Mouse (Mus musculus) c-Kit-positive CD71-positive TER-119-negative erythroid progenitor cells, embryonic 14.5 days (primary cell): Measurements from ENCODE around the gene Notch3.
"Not testable (repeated sequence)": the region's sequence is repeated elsewhere in the genome, so short reads cannot be mapped to it uniquely, and the experiment has no call there.

ENCODE experiments used
- DNase-seq: peaks from one replicate; pipeline ENCODE4 v3.0.0-alpha.2; 2013; ENCODE audit warnings: low read depth

Gene Notch3

DNA sequence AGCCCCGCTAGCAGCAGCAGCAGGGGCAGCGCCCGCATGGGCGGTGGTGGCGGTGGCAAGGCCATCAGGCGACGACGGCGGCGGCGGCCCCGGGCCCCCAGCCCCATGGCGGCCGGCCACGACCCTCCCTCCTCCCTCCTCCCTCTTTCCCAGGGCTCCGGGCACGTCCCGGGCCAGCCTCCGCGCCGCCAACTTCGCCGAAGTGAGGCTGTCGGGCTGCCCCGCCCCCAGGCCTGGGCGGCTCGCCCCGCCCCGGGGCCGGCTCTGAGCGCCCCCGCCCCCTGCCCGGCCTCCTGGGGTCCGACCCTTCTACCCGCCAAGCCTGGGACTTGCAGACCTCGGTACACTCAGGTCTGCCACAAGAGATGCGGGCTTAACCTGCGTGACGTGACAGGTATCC is at the start of gene Notch3:
TSS of gene Notch3 (minus strand) at position 166 of the 400 bp plus-strand sequence.
- DNase-seq: no peak

DNA sequence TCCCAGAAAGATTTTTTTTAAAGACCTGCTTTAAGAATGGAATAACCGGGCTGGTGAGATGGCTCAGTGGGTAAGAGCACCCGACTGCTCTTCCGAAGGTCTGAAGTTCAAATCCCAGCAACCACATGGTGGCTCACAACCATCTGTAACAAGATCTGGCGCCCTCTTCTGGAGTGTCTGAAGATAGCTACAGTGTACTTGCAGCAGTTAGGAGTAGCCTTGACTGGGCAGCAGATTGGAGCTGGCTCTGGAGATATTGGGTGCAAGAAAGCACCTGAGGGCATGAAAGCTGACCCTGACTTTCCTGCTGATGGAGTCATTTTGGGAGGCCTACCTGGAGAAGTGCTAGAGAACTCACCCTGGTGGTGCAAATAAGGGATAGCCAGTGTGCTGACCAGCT is 48.9 kb upstream of the Notch3 start:
- DNase-seq: not testable (repeated sequence)

DNA sequence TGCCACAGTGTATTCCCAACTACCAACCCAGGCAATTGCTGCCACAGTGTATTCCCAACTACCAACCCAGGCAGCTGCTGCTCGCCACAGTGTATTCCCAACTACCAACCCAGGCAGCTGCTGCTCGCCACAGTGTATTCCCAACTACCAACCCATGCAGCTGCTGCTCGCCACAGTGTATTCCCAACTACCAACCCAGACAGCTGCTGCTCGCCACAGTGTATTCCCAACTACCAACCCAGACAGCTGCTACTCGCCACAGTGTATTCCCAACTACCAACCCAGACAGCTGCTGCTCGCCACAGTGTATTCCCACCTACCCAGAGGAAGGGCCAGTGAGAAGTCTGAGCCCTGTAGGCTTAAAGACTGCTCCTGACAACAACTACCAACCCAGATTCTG is 44.9 kb upstream of the Notch3 start:
- not testable (repeated sequence) for DNase-seq

DNA sequence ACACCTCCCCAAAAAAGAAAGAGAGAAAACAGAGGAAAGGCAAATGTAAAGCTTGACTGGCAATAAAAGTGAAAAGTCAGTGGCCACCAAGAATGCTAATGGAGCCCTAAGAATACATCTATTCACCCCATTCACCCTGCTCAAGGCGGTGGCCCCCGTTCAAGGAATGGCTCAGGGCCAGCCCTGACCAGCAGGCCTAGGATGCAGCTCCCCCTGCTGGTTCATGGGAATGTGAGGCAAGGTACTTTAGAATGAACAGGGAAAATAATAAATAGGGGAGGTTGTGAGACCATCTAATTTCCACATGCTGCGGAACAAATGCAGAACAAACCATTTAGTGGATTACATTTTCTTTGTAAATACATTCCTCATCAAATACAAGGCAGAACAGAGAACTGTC is 43.1 kb upstream of the Notch3 start:
- peak; percentile 28 for DNase-seq

DNA sequence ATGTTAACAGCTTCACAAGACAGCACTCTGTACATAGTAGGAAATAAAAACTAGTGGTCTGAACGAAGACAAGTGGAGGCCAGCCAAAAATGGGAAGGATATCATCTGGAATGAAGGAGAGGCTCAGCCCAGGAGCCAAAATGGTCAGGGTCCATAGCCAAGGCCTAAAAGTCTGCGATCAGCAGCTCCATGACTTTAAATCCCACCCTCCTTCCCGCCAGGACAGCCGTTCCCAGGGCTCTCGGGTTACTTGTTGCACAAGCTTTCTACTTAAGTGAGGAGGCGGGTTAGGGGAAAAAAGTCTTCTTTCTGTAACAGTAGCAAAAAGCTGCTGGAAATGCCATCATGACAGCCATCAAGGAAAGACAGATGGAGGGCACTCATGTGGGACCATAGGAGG is 42.5 kb upstream of the Notch3 start:
- no peak for DNase-seq

DNA sequence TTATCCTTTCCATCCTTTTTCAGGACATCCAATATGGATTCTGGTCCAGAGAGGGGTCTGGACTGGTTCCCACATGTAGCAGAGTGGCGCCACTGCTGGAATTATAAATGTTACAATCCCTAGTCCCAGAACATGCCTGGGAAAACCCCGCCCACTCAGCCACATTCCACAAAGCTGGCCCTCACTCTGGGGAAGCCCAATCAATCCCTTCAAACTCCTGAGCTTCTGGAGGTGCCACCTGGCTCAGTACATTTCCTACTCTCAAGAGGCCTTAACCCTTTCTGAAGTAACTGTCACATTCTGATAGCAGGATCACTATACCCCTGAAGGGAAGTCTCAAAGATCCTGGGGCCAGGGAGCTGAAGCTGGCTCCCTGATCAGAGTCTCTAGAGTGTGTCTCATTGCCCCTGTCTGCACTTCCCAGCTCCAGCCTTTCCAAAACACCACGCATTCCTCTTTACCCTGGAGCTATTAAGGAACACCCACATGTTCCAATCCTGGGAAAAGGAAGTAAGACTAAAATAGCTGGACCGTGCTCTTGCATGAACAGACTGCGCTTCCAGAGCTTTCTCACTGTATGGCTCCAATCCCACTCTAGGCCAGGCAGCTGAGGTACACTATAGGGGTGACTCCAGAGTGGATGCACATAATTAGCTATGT is 41.1 kb upstream of the Notch3 start:
- no peak for DNase-seq

DNA sequence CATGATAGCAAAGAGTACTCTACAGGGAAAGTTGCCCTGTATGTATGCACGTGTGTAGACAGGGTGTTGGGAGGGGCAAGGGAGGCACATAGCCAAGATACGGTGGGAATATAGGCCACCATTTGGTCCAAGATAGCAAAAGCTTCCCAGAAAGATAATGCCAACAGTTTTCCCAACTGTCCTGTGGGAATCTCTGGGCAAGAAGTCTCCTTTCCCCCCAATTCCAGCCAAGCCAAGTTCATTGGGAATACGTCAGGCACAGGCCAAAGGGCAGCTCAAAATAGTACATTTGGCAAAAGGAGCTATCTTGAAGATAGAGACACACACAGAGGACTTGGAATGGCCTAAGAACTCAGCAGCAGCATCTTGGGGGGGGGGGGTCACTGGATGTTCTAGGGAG is 38.7 kb upstream of the Notch3 start:
- no peak for DNase-seq

DNA sequence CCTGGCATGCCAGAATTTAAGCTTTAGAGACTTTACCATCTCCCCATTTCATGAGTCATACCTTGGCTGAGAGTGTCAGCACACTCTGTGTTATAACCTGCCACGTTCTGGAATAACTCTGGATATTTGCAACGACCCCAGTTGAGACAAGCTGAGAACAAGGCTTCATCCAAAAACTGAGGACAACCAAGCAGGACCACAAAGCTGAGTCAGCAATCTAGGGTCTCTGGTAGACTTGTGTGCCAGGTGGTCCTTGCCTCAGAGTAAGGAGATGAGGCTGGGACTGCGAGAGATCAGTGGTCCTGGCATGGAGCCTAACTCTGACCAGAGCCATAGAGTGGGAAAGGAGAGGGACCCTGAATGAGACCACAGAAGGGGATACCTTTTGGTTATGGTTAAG is 36.3 kb upstream of the Notch3 start:
- no peak for DNase-seq

DNA sequence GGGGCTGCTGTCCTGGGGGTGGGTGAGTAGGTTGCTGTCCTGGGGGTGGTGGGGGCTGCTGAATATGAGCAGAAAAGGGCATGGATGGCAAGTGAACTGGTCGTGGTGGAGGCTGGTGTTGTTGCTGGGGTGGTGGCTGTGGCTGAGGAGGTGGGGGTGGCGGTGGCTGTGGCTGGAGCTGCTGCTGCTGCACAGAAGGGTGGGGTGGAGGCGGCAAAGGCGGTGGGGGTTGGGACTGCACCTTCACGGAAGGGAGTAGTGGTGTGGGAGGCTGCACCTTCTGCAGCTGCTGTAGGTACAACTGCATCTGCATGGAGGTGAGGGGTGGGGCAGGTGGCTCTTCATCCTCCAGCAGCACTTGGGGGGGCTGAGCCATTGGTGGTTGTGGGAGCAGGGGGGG is 34.4 kb upstream of the Notch3 start:
- no peak for DNase-seq

DNA sequence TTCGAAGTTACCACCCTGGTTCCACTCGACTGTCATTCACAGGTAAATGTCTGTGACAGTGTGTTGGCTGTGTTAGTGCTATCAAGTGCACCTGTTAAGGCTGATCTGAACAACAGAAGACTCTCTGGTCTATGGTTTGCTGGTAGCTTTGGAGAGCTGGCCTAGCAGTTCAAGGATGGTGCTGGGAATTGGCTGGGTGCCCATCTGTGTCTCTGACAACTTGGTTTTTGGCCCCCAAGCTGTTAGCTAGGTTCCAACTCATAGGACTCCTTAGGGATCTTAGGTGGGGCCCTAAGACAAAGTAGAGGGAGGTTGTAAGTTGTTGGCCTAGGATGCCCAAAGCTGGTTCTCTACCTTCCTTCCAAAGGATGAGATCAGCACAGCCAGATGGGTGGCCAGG is 33.1 kb upstream of the Notch3 start:
- no peak for DNase-seq

DNA sequence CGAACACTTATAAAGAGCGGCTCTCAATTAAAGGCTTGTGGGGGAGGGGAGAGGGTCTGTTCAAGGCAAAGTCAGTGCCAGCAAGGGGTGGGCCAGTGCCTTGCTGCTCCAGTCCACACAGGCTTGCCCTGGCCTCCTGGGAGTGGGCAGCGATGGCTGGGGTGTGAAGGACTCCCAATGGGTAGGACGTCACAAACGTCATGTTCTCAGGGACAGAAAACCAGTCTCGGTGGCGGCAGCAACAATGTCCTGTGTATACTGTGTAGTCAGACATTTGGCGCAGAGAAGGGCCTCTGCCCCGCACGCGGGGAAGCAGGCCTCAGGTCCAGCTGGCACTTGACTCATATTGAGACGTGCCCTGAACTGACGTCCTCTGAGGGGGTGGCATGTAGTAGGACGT is 30.5 kb upstream of the Notch3 start:
- DNase-seq: no peak

DNA sequence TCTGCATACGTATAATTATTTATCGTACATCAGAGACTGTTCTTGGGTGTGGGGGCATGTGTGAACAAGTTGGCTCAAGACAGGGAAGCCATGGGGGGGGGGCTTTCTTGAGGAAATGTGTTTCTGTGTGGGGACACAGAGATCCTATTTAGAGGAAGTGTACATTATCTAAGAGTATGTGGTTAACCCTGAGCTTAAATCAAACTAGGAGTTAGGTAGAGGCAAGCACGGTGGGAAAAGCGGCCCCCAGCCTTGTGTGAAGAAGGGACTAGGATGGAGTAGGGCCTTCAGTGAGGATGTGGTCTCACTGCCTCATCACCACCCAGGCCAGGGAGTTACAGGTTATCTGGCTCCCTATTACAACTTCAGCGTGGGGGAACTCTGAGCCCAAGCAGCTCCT is 29.1 kb upstream of the Notch3 start:
- no peak for DNase-seq

DNA sequence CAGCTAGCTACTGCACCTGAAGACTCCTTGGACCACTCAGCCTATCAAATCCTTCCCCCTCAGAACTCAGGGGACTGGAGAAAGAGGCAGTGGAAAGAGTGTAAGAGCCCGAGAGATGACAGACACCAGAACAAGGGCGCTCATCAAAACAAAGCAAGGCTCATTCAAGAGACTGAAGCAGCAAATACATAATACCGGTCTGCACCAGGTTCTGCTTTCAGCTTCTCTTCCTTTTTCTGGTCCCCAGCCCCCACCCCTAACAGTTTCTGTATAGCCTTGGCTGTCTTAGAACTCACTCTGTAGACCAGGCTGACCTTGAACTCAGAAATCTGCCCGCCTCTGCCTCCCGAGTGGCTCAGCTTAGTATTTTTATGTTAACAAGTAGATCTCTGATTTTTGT is 26.4 kb upstream of the Notch3 start:
- no peak for DNase-seq

DNA sequence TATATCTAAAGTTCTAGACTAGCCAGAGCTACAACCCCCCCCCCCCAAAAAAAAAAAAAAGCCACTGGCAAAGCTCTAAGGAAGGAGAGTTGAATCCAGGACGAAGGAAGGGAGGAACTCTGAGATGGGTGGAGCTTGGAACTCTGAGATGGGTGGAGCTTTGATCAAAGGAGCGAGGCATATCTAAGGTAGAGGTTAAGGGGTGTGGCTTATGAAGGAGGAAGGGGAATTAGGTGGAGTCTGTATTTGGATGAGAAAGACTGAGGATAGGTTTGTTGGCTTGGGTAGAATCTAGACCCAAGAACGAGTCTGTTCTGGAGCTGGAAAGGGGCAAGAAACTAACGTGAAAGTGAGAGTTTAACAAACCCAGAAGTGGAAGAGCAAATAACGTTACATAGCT is 23.2 kb upstream of the Notch3 start:
- DNase-seq: peak; percentile 17

DNA sequence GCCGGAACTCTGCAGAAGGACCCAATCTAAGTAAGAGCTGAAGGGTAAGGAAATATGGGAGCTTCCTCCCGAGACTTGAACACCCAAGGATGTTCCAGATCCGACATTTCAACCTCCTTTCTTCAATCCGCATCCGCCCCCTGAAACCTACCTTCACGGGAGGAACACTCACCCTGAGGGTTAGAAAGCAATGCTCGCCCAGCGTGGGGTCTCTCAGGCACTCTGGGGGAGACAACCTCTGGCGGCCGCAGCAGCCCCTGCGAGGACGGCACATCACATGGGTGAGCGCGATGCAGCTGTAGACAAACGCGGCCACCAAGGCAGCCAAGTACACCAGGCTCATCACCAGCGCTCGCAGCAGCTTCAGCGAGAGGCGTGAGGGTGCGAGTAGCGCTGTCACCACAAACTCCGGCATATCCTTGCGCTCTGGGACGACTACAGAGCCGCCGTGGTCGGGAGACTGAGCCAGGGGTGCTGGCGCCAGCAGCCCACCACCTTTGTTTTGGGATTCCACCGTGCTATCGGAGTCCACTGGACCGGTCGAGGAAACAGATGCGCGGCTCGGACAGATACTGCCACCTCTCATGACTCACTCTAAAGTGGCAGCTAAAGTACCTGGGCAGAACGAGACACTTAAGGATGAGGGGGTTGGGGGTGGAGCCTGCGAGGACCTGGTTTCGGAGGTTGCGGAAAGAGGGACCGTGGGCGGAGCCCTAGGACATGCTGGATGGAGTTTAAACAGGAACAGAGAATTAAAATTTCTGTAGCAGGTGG is 22.4 kb upstream of the Notch3 start, which contains the start of gene Ephx3:
TSS of gene Ephx3 (minus strand) at position 687 of the 774 bp plus-strand sequence.
- no peak for DNase-seq

DNA sequence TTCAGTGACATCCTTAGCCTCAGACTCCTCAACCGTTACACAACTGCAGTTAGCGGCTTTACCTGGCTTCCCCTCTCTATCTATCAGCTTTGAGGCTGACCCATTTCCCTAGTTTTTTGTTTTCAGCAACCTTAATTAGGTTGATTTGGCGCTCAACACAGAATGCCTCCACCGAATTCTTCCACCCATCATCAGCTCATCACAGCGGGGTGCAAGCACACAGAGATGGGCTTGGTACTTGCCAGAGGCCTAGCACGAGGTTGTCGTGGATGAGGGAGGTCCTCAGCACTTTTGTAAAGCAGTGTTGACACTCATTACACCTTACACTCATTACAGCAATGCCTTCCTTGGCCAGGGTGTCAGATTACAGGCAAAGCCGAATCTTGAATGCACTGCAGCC is 16.4 kb upstream of the Notch3 start:
- no peak for DNase-seq

DNA sequence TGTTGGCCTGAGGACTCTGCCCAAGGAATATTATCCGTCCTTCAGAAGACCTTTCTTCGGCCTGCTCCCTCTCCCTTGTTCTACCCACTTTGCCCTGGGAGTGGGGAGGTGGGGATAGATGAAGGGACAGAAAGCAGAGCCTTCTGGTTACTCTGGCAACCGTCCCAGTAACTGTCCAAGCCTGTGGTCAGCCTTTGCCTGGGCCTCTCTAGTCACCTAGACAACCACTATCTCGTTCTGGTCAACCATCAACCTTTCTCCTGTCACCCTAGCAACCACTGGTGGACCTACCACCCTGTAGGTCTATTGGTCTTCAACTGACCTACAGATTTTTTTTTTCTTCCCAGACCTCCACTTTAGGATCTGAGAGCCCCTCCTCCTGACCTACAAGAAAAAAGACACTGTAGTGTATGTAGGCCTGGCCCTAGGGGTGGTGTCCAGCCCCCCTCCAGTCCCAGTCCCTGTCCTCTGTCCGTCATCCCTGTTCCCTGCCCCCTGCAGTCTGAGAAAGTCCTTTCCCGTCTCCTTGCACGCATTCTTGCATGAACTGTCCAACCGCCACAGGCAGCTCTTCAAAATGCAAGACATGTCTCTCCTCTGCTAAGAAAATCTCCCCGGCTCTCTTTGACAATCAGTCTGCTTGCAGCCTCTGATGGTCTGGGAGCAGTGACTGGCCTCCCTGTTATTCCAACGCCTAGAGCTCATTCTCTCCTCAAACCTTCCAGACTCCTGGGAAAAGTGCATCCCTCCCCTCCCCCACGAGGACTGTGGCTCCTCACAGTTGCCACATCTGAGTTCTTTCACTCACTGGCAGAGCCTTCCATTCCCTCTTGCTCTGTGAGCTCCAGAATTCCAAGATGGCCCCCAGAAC is 13.2 kb upstream of the Notch3 start:
- DNase-seq: no peak

DNA sequence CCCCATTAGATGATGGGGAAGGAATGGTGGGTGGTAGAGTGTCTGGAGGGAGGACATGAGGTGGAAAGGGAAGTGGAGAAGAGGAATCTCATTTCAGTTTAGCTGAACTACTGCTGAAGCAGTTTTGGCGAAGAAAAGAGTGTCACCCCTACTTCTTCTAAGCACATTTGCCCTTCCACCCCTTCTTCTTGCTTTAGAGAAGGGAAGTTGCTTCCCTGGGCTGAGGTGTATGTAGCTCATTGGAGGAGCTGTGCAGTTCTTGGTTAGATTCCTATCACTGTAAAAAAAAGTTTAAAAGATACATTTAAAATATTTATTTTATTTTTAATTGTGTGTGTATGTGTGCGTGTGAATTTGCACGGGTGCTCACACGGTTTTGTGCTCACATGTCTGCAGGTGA is 10.3 kb upstream of the Notch3 start:
- no peak for DNase-seq

DNA sequence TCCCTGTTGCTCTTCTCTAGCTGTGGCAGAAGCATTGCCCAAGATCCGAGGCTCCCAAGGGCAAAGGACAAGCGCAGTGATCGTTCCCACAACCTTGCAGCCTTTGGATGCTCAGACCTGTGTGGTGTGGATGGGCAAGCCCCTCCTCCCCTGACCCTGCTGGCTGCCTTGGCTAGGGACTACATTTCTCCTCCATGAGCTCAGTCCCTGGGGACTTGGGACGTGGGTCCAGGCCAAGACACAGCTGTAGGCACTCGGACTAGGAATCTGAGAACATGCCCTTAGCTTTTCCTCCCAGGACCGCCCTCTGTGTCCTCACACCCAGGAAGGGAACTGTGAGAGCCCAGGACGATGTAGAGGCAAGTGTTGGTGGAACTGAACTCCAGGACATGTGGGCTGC is 6.5 kb upstream of the Notch3 start:
- no peak for DNase-seq

DNA sequence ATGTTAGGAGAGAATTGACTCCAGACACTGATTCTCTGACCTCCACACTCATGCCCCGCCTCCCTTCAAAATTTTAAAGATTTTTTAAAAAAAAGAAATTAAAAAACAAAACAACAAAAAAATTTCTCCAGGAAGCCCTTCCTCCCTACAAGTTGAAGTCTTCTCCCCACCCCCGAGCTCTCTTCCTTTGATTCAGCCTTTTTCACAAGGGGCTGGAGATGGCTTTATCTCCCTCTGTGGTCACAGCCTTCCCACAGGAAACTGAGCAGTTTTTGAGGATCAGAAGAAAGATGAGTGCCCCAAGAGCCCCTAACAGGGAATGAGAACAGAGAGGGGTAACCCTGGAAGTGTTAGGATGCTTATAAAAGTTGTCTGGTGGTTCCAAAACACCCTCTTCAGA is 5.8 kb upstream of the Notch3 start:
- no peak for DNase-seq

DNA sequence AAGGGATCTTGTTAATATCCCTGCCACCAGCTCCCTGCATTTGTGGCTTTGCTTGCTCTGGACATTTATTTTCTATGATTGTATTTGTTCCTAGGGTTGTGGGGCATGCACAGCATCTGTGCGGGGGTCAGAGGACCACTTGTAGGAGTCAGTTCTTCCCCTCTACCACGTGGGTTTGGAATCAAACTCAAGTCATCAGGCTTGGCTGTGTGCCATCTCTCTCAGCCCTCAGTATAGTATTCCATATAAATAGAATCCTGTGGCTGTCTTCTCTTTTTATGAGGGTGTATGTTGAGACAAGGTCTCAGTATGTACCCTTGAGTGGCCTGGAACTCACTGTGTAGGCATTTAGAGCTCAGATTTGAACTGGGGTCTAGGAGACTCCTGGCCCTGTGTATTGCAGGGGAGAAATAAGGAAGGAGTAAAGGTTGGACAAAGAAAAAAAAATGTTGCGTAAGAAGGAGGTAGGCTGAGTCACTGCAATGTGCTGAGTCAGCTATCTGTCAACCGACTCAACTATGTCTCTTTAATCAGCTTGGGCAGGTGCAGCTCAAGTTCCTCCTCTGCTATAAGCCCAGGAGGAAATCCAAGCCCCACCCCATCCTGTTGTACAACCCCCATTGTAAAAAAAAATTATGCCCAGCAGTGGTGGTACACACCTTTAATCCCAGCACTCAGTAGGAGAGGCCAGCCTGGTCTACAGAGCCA is 3.0 kb upstream of the Notch3 start:
- DNase-seq: peak; percentile 38
